Comparison of ENCODE assay signal across 22 mouse cellular contexts in the genomic region with DNA sequence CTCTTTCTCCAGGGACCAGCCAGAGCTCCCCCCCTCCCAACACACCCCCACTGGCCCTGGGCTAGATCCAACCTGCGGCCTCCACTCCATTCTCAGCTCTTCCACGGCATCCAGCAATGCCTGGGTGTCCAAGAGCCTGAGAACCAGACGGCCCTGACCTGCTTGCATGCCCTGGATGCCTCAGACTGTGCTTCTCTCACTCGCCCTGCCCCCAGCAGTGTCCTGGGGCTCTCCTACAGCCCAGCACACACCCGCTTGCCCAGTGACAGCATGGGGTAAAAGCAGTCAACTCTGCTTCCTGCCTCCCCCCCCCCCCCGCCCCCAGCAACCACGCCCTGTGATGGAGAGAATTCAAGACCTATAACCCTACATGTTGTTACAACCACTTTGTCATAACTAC. TPM values are rescaled to one million over a fixed set of nuclear protein-coding genes. Genes with fewer than 3 reads are reported as not detected.
"Had no signal": no experiment of that assay in that cellular context is flagged by ENCODE, and none has a peak within 500 bp of the region (broad histone marks: within the 10 kb centered on the region; RNA-seq: fewer than 3 reads in every experiment).

No protein-coding gene starts in this region.

- H3K4me1 ChIP-seq: lung, embryonic 15.5 days; neural tube, embryonic 15.5 days had no signal

- H3K4me3 ChIP-seq: lung, embryonic 15.5 days; midbrain, embryonic 10.5 days; midbrain, embryonic 12.5 days; myocyte; neural tube, embryonic 13.5 days; neural tube, embryonic 15.5 days had no signal

- H3K4me2 ChIP-seq: lung, embryonic 15.5 days; midbrain, embryonic 12.5 days; neural tube, embryonic 13.5 days; neural tube, embryonic 15.5 days had no signal

- ATAC-seq: lung, postnatal 0 days; midbrain, embryonic 16.5 days had no signal

- H3K27ac ChIP-seq: lung, embryonic 15.5 days; midbrain, embryonic 10.5 days; midbrain, embryonic 12.5 days; neural tube, embryonic 13.5 days; neural tube, embryonic 15.5 days had no signal

- H3K9ac ChIP-seq: lung, embryonic 15.5 days; midbrain, embryonic 12.5 days; neural tube, embryonic 13.5 days; neural tube, embryonic 15.5 days had no signal

- H3K36me3 ChIP-seq: lung, embryonic 15.5 days; midbrain, embryonic 10.5 days; midbrain, embryonic 12.5 days; neural tube, embryonic 13.5 days; neural tube, embryonic 15.5 days had no signal

- H3K27me3 ChIP-seq: lung, embryonic 15.5 days; midbrain, embryonic 12.5 days; neural tube, embryonic 13.5 days; neural tube, embryonic 15.5 days had no signal

- H3K9me3 ChIP-seq: lung, embryonic 15.5 days; midbrain, embryonic 12.5 days; neural tube, embryonic 13.5 days; neural tube, embryonic 15.5 days had no signal

- DNase-seq: lung, adult 2 months; lung, postnatal 14 days; lung, postnatal 36 days; midbrain, embryonic 14.5 days; right cerebral cortex, adult 18-20 months; right cerebral cortex, postnatal 25 days; right cerebral cortex, postnatal 4 days; spleen, adult 18-20 months; thymus, adult 18-20 months; thymus, postnatal 14 days; thymus, postnatal 36 days had no signal

RNA-seq across cellular contexts. Expression of gene Kcnk12, which starts 42.3 kb away (rescaled TPM):
- total RNA-seq: megakaryocyte-erythroid progenitor cell, adult 5-6 weeks had no signal
- polyA plus RNA-seq: stomach, embryonic 14.5 days; stomach, embryonic 16.5 days had no signal
